Mouse (Mus musculus): ENCODE results near the gene Ndrg3.

The Ndrg3 gene

DNA sequence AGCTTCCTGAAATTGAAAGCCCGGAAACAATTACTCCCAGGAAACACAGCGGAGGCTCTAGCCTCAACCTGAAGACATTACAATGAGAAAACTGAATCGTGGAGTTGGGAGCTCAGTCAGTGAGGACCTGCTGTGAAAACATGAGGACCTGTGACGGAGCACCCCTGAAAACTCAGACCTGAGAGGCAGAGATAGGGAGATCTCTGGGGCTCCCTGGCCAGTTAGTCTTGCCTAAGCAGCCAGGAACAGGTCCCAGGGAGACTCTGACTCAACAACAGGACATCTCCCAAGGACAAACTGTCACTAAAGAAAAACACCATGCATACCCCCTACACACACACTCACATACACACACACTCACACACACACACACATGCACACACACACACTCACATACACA lies 93.5 kb downstream of the Ndrg3 start:
- no peak for TF ChIP-seq GATA4 (IDR thresholded peaks at IDR 0.05; ENCODE audit: insufficient replicate concordance, low read length)

DNA sequence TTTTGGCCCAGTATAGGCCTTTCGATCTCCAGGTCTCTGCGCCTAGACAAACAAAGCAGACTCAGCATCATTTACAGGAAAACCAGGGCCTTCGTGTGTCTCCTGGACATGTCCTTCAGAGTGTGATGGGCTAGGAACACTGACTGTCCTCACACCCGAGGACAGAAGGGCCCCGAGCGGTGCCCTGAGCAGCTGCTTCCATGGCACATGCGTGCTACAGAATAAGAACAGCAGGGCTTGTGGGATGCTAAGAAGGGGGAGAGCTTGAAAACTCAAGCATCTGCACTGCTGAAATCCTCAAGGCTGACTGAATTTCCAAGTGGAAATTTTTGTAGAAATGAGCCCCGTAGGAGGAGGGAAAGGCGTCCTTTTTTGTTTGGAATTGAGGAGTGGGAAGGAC lies 94.8 kb downstream of the Ndrg3 start:
- TF ChIP-seq GATA4 (IDR thresholded peaks at IDR 0.05; ENCODE audit: insufficient replicate concordance, low read length), result no peak

DNA sequence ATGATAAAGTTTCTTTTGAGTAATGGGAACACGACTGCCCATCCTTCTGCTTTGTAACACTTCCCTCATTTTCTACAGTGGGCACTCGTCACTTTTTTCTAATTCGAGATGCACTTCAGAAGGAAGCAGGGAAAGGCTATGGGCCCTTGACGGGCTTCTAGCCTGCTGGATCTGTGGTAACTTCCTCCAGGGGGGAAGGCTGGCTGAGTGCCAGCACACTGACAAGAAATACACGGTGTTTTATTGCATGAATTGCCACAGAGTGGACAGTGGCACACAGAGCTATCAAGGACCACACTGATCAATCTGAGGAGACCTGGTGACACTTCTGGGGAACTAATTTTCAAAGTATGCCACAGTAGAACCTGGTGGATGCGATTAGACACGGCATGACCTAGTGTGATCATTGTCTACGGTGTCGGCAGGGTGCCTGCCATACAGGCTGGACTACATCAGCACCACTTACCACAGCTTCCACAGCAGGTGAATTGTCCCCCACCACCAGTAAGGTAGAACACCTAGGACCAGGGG lies 95.4 kb downstream of the Ndrg3 start:
- no peak for TF ChIP-seq GATA4 (IDR thresholded peaks at IDR 0.05; ENCODE audit: insufficient replicate concordance, low read length)

DNA sequence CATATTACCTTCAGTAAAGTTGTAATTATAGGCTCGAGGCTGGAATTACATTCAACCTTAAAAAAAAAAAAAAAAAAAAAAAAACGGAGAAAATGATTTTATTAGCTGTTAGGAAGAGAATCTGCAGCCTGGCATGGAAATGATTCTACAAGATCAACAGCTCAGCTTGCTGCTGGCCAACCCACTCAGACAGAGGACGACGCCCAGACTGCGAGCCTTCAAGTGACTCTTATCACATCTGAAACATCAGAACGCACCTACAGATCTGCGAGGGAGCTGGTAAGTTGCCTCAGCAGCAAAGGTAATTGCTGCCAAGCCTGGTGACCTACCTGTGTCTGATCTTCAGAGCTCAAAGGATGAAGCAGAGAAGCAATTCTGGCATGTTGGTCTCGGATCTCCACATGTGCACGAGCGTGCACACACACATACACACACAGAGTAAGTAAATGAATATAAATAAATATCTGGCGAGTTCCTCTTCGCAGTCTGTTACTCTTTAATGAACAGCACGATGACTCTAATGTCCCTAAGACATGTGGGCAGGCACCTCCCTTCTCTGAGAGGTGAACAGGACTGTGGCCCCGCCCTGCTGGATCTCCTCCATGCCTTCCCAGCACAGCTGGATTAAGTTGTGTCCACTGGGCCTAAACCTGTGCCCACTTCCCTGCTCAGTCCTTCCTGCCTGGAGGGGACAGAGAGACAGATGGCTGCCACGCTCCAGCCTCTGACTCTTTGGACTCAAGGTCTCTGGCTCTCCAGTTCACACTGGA lies 97.2 kb downstream of the Ndrg3 start:
- no peak for TF ChIP-seq GATA4 (IDR thresholded peaks at IDR 0.05; ENCODE audit: insufficient replicate concordance, low read length)

DNA sequence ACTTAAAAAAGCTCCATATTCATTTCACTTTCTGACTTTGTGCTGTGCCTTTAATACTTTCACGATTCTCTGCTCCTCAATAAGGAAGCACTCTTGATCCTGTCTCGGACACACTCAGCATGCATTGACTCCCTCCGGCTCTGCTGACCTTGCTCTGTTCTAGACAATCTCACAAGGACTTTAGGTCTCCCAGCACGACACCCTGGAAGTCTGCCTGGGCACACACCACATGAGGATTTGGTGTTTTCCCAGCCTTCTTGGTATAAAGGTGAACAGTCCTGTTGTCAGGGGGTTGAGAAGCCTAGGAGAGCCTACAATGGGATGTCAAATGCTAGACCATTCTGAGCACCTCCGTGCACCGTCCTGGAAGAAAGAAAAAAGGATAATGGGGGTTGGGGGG lies 99.0 kb downstream of the Ndrg3 start:
- no peak for TF ChIP-seq GATA4 (IDR thresholded peaks at IDR 0.05; ENCODE audit: insufficient replicate concordance, low read length)

DNA sequence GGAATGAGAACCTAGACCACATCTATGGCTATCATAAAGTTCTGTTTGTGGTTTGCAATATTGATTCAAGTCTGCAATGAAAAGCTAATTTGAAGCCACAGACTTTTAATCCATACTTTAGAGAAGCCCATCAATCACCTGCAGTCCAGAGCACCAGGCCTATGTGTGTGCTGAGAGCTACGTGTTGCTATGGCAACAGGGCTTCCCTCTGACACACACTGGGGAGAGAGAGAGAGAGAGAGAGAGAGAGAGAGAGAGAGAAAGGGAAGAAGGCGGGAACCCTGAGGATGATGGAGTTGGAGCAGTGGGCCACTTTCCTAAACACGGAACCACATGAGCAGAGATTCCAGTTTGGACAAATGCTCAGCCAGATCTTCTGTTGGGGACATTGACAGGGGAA lies 99.6 kb downstream of the Ndrg3 start:
- TF ChIP-seq GATA4 (IDR thresholded peaks at IDR 0.05; ENCODE audit: insufficient replicate concordance, low read length), result no peak

DNA sequence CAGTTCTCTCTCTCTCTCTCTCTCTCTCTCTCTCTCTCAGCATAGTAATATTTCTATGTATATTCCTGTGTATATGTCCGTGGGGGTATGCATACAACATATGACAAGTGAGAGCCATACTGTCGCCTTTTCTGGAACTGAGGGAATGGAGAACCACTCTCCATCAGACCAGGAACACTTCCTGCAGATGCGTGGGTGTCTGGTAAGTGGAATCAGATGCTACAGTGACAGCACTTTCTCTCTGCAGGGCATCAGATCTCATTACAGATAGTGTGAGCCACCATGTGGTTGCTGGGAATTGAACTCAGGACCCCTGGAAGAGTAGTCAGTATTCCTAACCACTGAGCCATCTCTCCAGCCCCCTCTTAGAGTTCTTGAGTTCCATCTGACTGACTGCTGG lies 103.4 kb downstream of the Ndrg3 start:
- TF ChIP-seq GATA4 (IDR thresholded peaks at IDR 0.05; ENCODE audit: insufficient replicate concordance, low read length), result no peak

DNA sequence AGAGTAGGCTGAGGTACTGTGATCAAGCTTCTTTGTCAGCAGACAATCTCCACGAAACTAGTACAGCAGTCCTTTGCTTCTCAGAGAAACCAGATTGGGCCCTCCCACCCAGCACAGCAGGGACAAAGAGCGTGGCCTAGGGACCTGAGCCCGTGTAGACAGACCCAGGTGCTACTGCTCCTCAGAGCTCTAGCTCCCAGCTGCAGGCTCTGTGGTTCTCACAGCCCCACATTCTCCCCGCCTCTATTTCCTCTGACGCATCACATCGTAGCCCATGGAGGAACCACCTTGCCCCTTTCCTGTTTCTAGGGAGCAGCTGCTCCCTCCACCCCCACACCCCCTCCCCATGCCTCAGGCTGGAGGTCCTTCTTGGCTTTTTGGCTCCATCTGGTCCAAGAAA lies 104.8 kb downstream of the Ndrg3 start, which contains the start of gene Sla2:
Gene Sla2, minus strand, starts transcription at position 176 of the 400 bp plus-strand sequence.
- TF ChIP-seq GATA4 (IDR thresholded peaks at IDR 0.05; ENCODE audit: insufficient replicate concordance, low read length), result no peak

DNA sequence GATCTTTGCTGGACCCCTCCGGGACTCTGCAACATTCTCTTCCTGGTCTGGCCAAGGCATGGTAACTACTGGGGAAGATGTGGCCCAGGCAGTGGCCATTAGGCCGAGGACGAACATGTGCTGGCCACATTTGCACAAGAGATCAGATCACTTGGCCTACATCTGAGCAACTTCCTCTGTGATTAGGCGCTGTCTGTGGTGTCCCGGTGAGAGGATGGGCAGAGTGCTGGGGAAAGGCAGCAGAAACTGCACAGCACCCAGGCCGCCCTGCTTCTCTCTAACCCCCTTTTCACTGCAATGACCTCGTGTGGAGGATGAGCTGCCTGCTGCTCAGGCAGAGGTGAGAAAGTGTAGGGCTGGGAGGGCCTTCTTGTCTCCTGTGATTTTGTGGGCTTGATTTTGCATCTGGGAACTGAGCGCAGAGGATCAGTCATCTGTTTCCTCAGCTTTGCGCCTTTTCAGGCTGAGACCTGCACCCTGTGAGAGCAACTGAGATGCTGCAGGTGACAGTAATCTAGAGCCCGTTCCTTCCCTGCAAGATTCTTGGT lies 105.7 kb downstream of the Ndrg3 start:
- TF ChIP-seq GATA4 (IDR thresholded peaks at IDR 0.05; ENCODE audit: insufficient replicate concordance, low read length), result no peak

DNA sequence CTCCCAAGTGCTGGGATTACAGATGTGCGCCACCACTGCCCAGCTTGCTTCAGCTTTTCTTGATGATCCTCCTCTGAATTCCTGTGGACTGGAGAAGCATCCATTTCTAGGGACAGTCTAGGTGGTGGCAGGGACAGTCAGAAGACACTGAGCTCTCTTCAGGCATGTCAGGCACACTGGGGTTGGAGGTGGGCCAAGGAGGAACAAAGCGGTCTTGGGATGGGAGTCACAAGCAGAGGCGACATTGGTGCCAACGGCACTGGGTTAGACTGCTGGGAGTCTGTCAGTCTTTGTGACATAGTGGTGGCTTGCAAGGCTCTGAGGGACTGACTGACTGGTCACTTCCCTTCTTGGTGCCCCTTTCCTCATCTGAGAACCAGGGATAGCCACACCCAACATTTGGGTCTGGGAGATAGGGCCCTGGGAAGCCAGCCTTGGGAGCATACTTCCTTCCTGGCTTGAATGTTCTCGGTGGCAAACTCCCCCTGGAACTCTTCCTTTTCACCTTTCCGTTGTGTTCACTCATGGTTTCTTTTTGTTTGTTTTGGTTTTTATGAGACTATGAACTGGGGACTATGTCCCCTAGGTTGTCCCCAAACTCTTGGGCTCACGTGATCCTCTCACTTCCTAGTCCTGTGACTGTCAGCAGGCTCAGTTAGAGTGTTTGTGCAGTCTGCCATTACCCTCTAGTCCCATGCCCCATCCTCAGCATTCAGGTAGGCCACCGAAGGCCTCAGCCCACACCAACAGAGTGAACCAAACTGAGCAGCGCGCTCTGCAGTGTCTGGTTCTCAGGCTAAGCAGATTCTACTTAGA lies 107.3 kb downstream of the Ndrg3 start:
- no peak for TF ChIP-seq GATA4 (IDR thresholded peaks at IDR 0.05; ENCODE audit: insufficient replicate concordance, low read length)

DNA sequence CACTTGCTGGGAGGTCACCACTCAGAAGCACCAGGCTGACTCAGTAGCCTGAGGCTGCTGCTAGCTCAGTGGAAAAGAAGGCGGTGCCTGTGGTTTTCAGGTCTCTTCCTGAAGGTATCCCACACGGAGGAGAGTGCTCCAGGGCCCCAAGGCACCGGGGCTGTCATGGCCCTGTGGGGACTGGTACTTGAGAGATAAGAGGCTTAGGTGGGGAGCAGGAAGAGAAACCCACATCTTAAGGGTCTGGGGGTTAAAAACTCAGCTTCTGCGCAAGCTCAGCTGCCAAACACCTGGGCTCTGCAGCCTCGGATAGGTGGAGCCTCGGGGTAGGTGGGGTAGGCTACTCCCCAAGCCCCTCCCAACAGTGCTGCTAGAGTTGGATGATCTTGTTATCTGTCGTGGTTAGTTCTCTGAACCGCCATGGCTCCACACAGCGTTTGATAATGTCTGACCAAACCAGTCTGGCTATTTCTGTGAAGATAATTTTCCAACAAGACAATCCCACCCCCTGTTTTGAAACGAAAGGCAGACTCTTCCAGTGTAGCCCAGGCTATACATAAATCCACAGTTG lies 109.3 kb downstream of the Ndrg3 start:
- no peak for TF ChIP-seq GATA4 (IDR thresholded peaks at IDR 0.05; ENCODE audit: insufficient replicate concordance, low read length)

DNA sequence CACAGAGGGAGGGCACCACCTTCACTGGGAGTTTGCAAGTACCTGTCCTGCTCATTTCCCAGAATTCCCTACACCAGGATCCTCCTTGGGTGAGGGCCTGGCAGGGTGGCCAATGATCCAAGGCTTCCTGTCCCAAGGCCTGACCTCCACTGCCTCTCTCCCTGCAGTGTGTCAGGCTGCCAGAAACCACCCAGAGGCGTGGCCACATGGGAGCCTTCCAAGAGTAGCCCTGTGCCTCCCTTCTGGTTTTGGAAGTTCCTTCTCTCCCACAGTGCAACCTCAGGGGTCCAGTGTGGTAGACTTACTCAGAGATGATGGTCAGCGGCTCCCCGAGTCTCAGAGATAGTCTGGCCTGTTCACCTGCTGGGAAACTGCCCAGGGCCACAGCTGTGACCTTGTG lies 112.3 kb downstream of the Ndrg3 start:
- TF ChIP-seq GATA4 (IDR thresholded peaks at IDR 0.05; ENCODE audit: insufficient replicate concordance, low read length), result no peak

DNA sequence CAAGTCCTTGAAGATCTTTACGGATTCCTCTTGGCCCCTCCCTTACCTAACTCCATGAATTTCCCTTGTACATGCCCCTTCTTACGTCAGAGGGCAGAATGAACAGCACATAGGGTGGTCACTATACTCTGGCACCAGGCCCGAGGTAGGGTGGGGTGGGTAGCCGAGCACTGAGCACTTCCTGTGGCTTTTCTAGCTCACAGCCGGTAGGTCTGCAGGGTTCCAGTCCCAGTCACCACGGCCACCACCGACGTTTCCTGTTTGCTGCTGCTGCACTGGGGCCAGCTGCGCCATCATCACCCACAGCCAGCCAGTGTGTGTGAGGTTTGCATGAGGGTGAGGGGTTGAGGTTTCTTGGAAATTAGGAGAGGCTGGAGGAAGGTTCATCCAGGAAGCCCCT lies 114.1 kb downstream of the Ndrg3 start:
- no peak for TF ChIP-seq GATA4 (IDR thresholded peaks at IDR 0.05; ENCODE audit: insufficient replicate concordance, low read length)

Measured in liver, adult (tissue).